Mouse (Mus musculus) brain, embryonic 14.5 days (tissue): ENCODE results near the gene Lrig2.

Source experiments
- CTCF ChIP-seq: fragments of 200-500 bp; IDR thresholded peaks from 2 replicates; pipeline ENCODE4 v1.5.1; 2012; ENCODE audit warnings: inconsistent platforms, mild to moderate bottlenecking, moderate library complexity, borderline replicate concordance; ENCODE audit not compliant: insufficient read depth, insufficient read length; ENCODE audit errors: extremely low read depth
- POLR2A ChIP-seq: fragments of 200-500 bp; IDR thresholded peaks from 2 replicates; pipeline ENCODE4 v1.6.1; 2012; ENCODE audit warnings: mild to moderate bottlenecking, inconsistent platforms, borderline replicate concordance; ENCODE audit not compliant: poor library complexity, insufficient read depth, insufficient read length, severe bottlenecking; ENCODE audit errors: extremely low read depth

DNA sequence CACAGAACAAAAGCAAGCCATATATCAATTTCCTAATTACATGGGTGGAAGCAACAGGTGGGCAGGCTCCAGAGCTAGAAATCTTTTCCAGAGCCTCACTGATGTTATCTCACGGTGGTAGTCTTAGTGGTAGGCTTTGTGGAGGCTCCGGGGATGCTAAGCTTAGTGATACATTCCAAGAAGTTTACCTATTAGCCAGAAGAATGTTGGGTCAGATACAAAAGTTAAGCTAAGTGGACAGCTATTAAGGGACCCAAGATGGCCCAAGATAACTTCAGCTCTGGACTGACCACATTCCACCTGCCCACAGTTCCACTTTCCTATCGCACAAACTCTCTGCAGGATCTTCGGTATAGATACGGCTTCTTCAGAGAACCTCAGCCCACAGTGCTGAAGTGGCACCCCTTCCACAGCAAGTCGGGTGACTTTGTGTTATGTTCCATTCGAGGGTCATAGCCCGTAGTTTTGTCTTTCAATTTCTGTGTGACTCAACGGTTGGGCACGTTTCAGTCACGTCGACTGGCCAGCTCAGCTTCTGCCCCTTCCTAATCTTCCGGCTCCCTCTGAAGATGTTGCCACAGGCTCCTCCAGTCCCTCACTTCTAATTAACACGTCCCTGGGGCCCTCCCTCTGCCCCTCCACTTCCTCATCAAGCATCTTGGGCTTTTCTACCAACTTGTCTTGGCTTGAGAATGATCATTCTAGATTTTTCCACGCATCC is 36.8 kb upstream of the Lrig2 start:
- no peak for TF ChIP-seq POLR2A
- TF ChIP-seq CTCF, result no peak
